Mouse (Mus musculus): ENCODE measurements at regions not wholly inside any gene's neighbourhood (a gene's known extent, or its start where the extent isn't known, plus 50 kb on each side); places are given as distances from the start of the nearest gene placed in this dataset.

DNA sequence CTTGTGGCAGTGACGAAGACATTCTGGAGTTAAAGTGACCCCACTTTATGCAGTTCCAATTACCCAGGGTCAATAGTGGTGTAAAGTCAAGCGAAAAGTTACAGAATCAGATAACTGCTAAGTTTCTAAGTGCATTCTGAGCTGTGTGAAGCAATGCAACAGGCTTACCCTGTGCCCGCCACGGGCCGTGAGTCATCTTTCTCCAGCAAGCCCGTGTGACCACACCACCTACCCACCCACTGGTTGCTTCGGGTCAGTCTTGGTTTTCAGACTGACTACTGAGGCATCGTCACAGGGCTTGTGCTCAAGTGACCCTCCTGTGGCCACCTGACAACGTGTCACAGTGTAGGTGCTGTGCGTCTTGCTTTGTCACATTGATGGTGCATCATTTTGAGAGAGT lies 118.8 kb downstream of the Chic2 start:
- Histone ChIP-seq H3K9ac (ENCODE audit: low read depth, low read length) (no peak overlapping the region), H3K27me3 (replicated peaks; ENCODE audit: control insufficient read depth, insufficient read depth, low read length) (no peaks in the 10 kb centered on the region), H3K36me3 (ENCODE audit: control insufficient read depth, insufficient read depth, low read length) (no peaks in the 10 kb centered on the region), H3K27ac (ENCODE audit: low read depth, low read length) (no peak overlapping the region), H3K4me2 (ENCODE audit: low read length) (no peak overlapping the region), H3K4me1 (ENCODE audit: control insufficient read depth, insufficient read depth, low read depth, low read length) (no peaks in the 10 kb centered on the region), H3K4me3 (ENCODE audit: low read length) (no peak overlapping the region), H3K9me3 (ENCODE audit: control insufficient read depth, low read length) (no peaks in the 10 kb centered on the region)
- 88% methylated on average over 10 of the region's 10 CpGs for WGBS
- ATAC-seq: no peak

DNA sequence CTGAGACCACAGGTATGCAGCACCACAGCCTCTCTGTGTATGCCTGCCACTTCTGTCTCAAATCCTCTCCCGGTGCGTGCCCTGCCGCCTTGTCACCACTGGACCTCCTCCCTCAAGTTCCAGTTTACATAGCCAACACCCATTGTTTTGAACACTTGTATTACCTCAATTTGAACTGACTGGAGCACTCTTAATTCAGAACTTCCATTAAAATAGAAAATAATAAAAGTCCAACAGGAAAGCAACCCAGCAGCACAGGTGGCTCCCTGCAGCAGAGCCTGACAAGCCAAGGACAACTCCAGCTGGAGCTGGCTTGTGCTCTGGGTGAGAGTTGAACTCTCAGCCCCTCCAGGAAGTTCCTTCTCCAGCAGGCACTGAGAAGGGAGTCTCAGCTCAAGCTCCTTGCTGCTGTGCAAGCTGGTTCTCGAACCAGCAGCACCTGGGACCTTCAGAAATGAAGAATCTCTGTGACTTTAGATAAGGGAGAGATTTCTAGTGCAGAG lies 120.5 kb downstream of the Chic2 start:
- no peaks in the 10 kb centered on the region for H3K4me1 ChIP-seq (ENCODE audit: control insufficient read depth, insufficient read depth, low read depth, low read length)
- no peaks in the 10 kb centered on the region for H3K27me3 ChIP-seq (replicated peaks; ENCODE audit: control insufficient read depth, insufficient read depth, low read length)
- H3K4me3 ChIP-seq (ENCODE audit: low read length): no peak overlapping the region
- no peak overlapping the region for H3K9ac ChIP-seq (ENCODE audit: low read depth, low read length)
- H3K4me2 ChIP-seq (ENCODE audit: low read length): no peak overlapping the region
- no peaks in the 10 kb centered on the region for H3K9me3 ChIP-seq (ENCODE audit: control insufficient read depth, low read length)
- no peak overlapping the region for H3K27ac ChIP-seq (ENCODE audit: low read depth, low read length)
- WGBS: 88% methylated on average over 4 of the region's 4 CpGs
- H3K36me3 ChIP-seq (ENCODE audit: control insufficient read depth, insufficient read depth, low read length): no peaks in the 10 kb centered on the region
- no peak for ATAC-seq

DNA sequence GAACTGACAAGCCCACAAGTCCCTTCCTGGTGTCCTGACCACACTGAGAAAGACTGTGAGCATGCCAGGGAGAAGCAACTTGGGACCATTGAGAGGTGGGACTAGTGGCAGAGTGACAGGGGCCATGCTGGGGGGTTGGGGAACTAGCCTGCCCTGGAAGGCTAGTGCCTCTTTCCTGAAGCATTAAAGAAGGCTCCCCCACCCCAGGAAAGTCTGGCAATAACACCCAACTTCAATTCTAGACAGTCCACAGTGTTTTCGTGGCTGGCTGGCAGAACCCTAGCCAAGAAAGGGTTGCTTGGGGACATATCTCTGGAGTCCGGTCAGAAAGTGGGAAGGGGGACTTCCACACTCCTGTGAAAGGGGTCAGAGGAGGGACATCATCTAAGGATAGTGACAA lies 121.2 kb downstream of the Chic2 start:
- no peak overlapping the region for H3K4me2 ChIP-seq (ENCODE audit: low read length)
- H3K4me3 ChIP-seq (ENCODE audit: low read length): no peak overlapping the region
- H3K36me3 ChIP-seq (ENCODE audit: control insufficient read depth, insufficient read depth, low read length): no peaks in the 10 kb centered on the region
- H3K27ac ChIP-seq (ENCODE audit: low read depth, low read length): no peak overlapping the region
- H3K4me1 ChIP-seq (ENCODE audit: control insufficient read depth, insufficient read depth, low read depth, low read length): no peaks in the 10 kb centered on the region
- 88% methylated on average over 2 of the region's 2 CpGs for whole genome bisulfite sequencing
- H3K9me3 ChIP-seq (ENCODE audit: control insufficient read depth, low read length): no peaks in the 10 kb centered on the region
- no peak overlapping the region for H3K9ac ChIP-seq (ENCODE audit: low read depth, low read length)
- no peak for ATAC-seq
- no peaks in the 10 kb centered on the region for H3K27me3 ChIP-seq (replicated peaks; ENCODE audit: control insufficient read depth, insufficient read depth, low read length)

DNA sequence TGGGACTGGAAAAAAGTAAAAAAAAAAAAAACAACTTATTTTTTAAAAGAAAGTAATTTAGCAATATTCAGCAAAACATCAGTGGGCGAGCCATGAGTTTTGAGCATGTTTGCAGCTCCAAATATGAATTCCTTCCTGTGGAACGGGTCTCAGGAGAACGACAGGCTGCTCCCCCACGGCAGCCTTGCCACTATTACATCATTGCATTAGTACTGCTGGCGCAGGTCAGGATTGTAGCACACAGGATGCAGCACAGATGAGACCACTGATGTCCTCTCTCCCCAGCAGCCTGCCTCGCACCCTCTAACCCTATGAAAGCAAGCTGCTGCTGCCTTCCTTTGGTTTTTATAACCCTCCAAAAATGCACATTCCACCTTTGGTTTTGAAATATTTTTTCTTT lies 121.7 kb downstream of the Chic2 start:
- H3K27me3 ChIP-seq (replicated peaks; ENCODE audit: control insufficient read depth, insufficient read depth, low read length): no peaks in the 10 kb centered on the region
- no peak overlapping the region for H3K4me2 ChIP-seq (ENCODE audit: low read length)
- no peaks in the 10 kb centered on the region for H3K36me3 ChIP-seq (ENCODE audit: control insufficient read depth, insufficient read depth, low read length)
- no peak overlapping the region for H3K4me3 ChIP-seq (ENCODE audit: low read length)
- WGBS: 81% methylated on average over 6 of the region's 6 CpGs
- H3K27ac ChIP-seq (ENCODE audit: low read depth, low read length): no peak overlapping the region
- no peaks in the 10 kb centered on the region for H3K4me1 ChIP-seq (ENCODE audit: control insufficient read depth, insufficient read depth, low read depth, low read length)
- no peaks in the 10 kb centered on the region for H3K9me3 ChIP-seq (ENCODE audit: control insufficient read depth, low read length)
- no peak for ATAC-seq
- H3K9ac ChIP-seq (ENCODE audit: low read depth, low read length): no peak overlapping the region

DNA sequence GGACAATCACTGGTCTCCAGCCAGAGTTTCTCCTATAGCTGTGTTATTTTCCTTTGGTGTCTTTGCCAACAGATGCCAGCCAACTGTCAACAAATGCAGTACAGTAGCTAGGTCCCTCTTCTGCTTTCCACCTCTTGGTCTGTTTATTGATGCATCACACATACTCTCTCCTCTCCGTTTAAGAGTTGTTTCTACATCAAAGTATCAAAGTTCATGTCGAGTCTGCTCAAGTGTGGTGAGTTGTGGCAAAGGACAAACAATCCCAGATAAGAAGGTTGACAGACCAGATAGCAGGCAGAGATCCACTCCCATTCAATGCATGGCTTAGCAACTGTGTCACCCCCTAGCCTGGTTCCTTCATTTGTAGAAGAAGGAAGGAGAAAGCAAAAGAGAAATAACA lies 123.6 kb downstream of the Chic2 start:
- ATAC-seq: no peak
- Histone ChIP-seq H3K27me3 (replicated peaks; ENCODE audit: control insufficient read depth, insufficient read depth, low read length) (no peaks in the 10 kb centered on the region), H3K4me2 (ENCODE audit: low read length) (no peak overlapping the region), H3K36me3 (ENCODE audit: control insufficient read depth, insufficient read depth, low read length) (no peaks in the 10 kb centered on the region; the same call in 1 of the 2 replicates), H3K27ac (ENCODE audit: low read depth, low read length) (no peak overlapping the region), H3K9ac (ENCODE audit: low read depth, low read length) (no peak overlapping the region), H3K9me3 (ENCODE audit: control insufficient read depth, low read length) (0 out of 2 replicates have a peak, but pooled peaks cover 2% of the 10 kb centered on the region), H3K4me1 (ENCODE audit: control insufficient read depth, insufficient read depth, low read depth, low read length) (no peaks in the 10 kb centered on the region), H3K4me3 (ENCODE audit: low read length) (no peak overlapping the region)
- 57% methylated on average over 2 of the region's 2 CpGs for WGBS

DNA sequence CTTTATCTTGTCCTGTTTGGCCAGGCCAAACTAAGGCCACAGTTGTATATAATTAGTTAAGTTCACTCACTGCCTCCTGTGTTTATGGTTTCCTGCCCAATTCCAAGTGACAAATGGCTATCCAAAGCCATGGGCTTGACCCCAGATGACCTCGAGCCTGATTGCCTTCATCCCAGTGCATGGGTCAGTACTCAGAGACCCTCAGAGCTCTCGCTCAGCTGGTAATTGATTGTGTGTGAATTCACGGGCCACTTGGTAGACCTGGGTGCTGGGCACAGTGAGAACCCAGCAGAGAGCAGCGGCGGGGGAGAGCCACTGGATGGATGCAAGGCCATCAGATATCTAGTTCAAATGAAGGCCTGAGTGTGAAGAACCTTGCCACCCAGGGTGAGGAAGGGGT lies 124.1 kb downstream of the Chic2 start:
- Histone ChIP-seq H3K27ac (ENCODE audit: low read depth, low read length) (no peak overlapping the region), H3K4me1 (ENCODE audit: control insufficient read depth, insufficient read depth, low read depth, low read length) (no peaks in the 10 kb centered on the region), H3K9ac (ENCODE audit: low read depth, low read length) (no peak overlapping the region), H3K4me3 (ENCODE audit: low read length) (no peak overlapping the region), H3K36me3 (ENCODE audit: control insufficient read depth, insufficient read depth, low read length) (no peaks in the 10 kb centered on the region; the same call in 1 of the 2 replicates), H3K4me2 (ENCODE audit: low read length) (no peak overlapping the region), H3K9me3 (ENCODE audit: control insufficient read depth, low read length) (0 out of 2 replicates have a peak, but pooled peaks cover 4% of the 10 kb centered on the region), H3K27me3 (replicated peaks; ENCODE audit: control insufficient read depth, insufficient read depth, low read length) (no peaks in the 10 kb centered on the region)
- WGBS: 38% methylated on average over 5 of the region's 5 CpGs
- no peak for ATAC-seq

DNA sequence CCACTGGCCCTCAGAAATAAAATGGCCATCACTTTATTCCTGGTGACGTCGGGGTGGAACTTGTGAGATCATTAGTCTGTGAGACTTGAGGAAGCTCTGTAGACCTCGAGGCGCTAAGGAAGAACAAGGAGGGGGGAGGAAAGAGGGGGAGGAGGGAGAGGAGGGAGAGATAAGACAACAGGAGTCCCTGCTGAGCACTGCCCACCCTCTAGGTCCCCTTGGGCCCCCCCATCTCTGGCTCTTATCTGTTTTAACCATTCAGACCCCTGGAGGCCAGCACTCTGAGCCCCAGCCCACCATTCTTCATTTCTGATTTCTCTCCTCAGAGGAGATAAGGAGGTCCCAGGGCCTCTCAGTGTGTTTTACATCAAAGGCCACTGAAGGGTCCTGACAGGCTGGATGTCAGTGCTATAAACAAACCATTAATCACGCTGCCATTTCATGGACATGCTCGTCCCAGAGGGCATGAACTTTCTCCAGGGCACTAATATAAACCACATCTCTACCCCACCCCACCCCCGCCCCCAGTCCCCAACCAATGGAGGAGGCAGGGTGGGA lies 139.0 kb downstream of the Chic2 start:
- H3K36me3 ChIP-seq (ENCODE audit: control insufficient read depth, insufficient read depth, low read length): no peaks in the 10 kb centered on the region
- no peak overlapping the region for H3K4me2 ChIP-seq (ENCODE audit: low read length)
- no peak overlapping the region for H3K9ac ChIP-seq (ENCODE audit: low read depth, low read length)
- no peak for ATAC-seq
- WGBS: 31% methylated on average over 7 of the region's 7 CpGs
- 0 out of 2 replicates have a peak, but pooled peaks cover 2% of the 10 kb centered on the region for H3K9me3 ChIP-seq (ENCODE audit: control insufficient read depth, low read length)
- no peak overlapping the region for H3K4me3 ChIP-seq (ENCODE audit: low read length)
- no peaks in the 10 kb centered on the region for H3K27me3 ChIP-seq (replicated peaks; ENCODE audit: control insufficient read depth, insufficient read depth, low read length)
- no peak overlapping the region for H3K27ac ChIP-seq (ENCODE audit: low read depth, low read length)
- H3K4me1 ChIP-seq (ENCODE audit: control insufficient read depth, insufficient read depth, low read depth, low read length): no peaks in the 10 kb centered on the region

DNA sequence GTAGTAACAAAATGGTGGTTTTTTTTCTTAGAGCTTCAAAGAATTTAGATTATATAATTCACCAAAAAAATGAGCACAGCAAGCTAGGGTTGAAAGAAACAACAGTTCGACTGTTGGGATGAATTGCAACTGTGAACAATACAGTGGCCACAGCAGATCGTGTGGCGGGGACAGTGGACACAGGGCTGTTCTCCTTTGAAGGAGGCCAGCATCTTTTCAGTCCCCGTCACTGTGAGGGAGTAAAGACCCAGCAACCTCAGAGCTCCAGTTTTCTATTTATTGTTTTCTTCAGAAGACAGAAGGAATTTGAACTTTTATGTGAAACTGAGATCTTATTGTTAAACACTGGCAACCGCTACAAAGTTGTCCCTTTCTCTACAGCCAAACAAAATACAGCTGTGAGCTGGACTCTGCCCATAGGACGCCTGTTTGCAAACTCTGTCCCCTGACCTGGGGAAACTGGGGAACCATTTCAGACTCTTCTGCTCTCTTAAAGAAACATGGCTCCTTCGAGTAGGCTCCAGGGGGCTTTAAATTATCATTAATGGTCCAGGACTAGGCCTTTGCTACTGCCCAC lies 139.6 kb downstream of the Chic2 start:
- Histone ChIP-seq H3K36me3 (ENCODE audit: control insufficient read depth, insufficient read depth, low read length) (no peaks in the 10 kb centered on the region), H3K4me2 (ENCODE audit: low read length) (no peak overlapping the region), H3K9ac (ENCODE audit: low read depth, low read length) (no peak overlapping the region), H3K27me3 (replicated peaks; ENCODE audit: control insufficient read depth, insufficient read depth, low read length) (no peaks in the 10 kb centered on the region), H3K27ac (ENCODE audit: low read depth, low read length) (no peak overlapping the region), H3K4me3 (ENCODE audit: low read length) (no peak overlapping the region), H3K4me1 (ENCODE audit: control insufficient read depth, insufficient read depth, low read depth, low read length) (no peaks in the 10 kb centered on the region), H3K9me3 (ENCODE audit: control insufficient read depth, low read length) (0 out of 2 replicates have a peak, but pooled peaks cover 2% of the 10 kb centered on the region)
- 52% methylated on average over 7 of the region's 7 CpGs for WGBS
- no peak for ATAC-seq

DNA sequence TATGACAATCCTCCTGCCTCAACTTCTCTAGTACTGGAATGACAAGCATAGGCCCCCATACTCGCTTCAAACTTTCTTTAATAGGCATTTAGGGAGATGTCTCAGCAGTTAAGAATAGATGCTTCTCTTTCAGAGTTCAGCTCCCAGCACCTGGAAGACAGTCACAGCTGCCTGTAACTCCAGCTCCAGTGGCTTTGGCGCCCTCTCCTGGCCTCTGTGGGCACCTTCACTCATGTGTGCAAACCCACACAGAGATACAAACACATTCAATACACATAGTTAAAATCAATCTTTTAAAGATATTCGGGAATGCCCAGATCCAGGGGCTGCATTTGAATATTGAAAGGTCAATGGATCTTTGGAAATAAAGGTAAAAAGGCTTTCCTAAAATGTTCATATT lies 140.2 kb downstream of the Chic2 start:
- Histone ChIP-seq H3K4me2 (ENCODE audit: low read length) (no peak overlapping the region), H3K27ac (ENCODE audit: low read depth, low read length) (no peak overlapping the region), H3K36me3 (ENCODE audit: control insufficient read depth, insufficient read depth, low read length) (no peaks in the 10 kb centered on the region), H3K4me3 (ENCODE audit: low read length) (no peak overlapping the region), H3K9ac (ENCODE audit: low read depth, low read length) (no peak overlapping the region), H3K9me3 (ENCODE audit: control insufficient read depth, low read length) (0 out of 2 replicates have a peak, but pooled peaks cover 2% of the 10 kb centered on the region), H3K27me3 (replicated peaks; ENCODE audit: control insufficient read depth, insufficient read depth, low read length) (no peaks in the 10 kb centered on the region), H3K4me1 (ENCODE audit: control insufficient read depth, insufficient read depth, low read depth, low read length) (no peaks in the 10 kb centered on the region)
- WGBS: 74% methylated on average over 3 of the region's 3 CpGs
- ATAC-seq: no peak

Data from hindbrain, embryonic 16.5 days (tissue).